Mouse (Mus musculus) lung, postnatal 0 days (tissue): Measurements from ENCODE around the gene Ankrd28.

Experiments used
- CTCF ChIP-seq: IDR thresholded peaks from 2 replicates; pipeline ENCODE4 v1.5.1; 2016; ENCODE audit warnings: antibody characterized with exemption, mild to moderate bottlenecking
- EP300 ChIP-seq: IDR thresholded peaks from 2 replicates; pipeline ENCODE4 v1.6.1; 2016; ENCODE audit warnings: antibody characterized with exemption, mild to moderate bottlenecking, control low read depth

- TF ChIP-seq CTCF: no peak
- no peak for TF ChIP-seq EP300
Measured at GRCm38 (mm10) chr14:31656386-31656785, 174.1 kb downstream of the Ankrd28 start.
